Mouse (Mus musculus) kidney, embryonic 16.5 days (tissue): ENCODE measurements around the gene Gm14391. TPM values are rescaled to one million over a fixed set of nuclear protein-coding genes. Genes with fewer than 3 reads are reported as not detected.
"Not testable (repeated sequence)": the region's sequence is repeated elsewhere in the genome, so short reads cannot be mapped to it uniquely, and the experiment has no call there.

ENCODE experiments used
- ATAC-seq: fragments of 200-750 bp; cut with Nextera tagmentation; 2 replicates; pipeline ENCODE4 v1.8.0; 2017; ENCODE audit warnings: moderate TSS enrichment; ENCODE audit not compliant: low FRiP score, low TSS enrichment
- H3K27ac ChIP-seq: fragments of 300-500 bp; sonication (generic); 2 replicates; pipeline ENCODE4 v1.5.1; 2014; ENCODE audit warnings: low read length
- H3K27me3 ChIP-seq: fragments of 300-500 bp; sonication (generic); 2 replicates; pipeline ENCODE4 v1.6.1; 2014; ENCODE audit warnings: low read length, control low read depth, mixed read lengths; ENCODE audit not compliant: insufficient read depth
- H3K36me3 ChIP-seq: fragments of 300-500 bp; sonication (generic); 2 replicates; pipeline ENCODE4 v1.6.1; 2014; ENCODE audit warnings: low read length, control low read depth, mixed read lengths; ENCODE audit not compliant: insufficient read depth
- H3K4me1 ChIP-seq: fragments of 300-500 bp; sonication (generic); 2 replicates; pipeline ENCODE4 v1.6.1; 2014; ENCODE audit warnings: low read length, control low read depth, mixed read lengths; ENCODE audit not compliant: insufficient read depth
- H3K4me2 ChIP-seq: fragments of 300-500 bp; sonication (generic); replicated peaks from 2 replicates; pipeline ENCODE4 v1.6.1; 2014; ENCODE audit warnings: low read depth, low read length
- H3K4me3 ChIP-seq: fragments of 300-500 bp; sonication (generic); 2 replicates; pipeline ENCODE4 v1.5.1; 2014; ENCODE audit warnings: mild to moderate bottlenecking, low read length
- H3K9ac ChIP-seq: fragments of 300-500 bp; sonication (generic); replicated peaks from 2 replicates; pipeline ENCODE4 v1.6.1; 2014; ENCODE audit warnings: low read length
- H3K9me3 ChIP-seq: fragments of 300-500 bp; sonication (generic); 2 replicates; pipeline ENCODE4 v1.6.1; 2016; ENCODE audit warnings: low read length, control low read depth
- WGBS: fragments of 180-500 bp; shearing (Covaris S2); extraction: QIAGEN DNeasy Blood & Tissue Kit; methylation state at CpG from one replicate; pipeline ENCODE4 v1.1.7; 2014; 5-methylcytosine and 5-hydroxymethylcytosine counted together
- polyA plus RNA-seq: library from polyadenylated mRNA; unstranded; fragments of >200 nt; fragmentation: Nextera tagmentation; extraction: Ambion mirVana; gene quantifications from 2 replicates; pipeline ENCODE4 v1.2.1, GENCODE M21; 2015

Gene Gm14391
- polyA plus RNA-seq = 5.6 and 8.1 TPM in 2 replicates

- not testable (repeated sequence) for H3K9me3 ChIP-seq, ATAC-seq, H3K4me2 ChIP-seq, H3K36me3 ChIP-seq, H3K4me3 ChIP-seq, H3K9ac ChIP-seq, H3K4me1 ChIP-seq, H3K27ac ChIP-seq, H3K27me3 ChIP-seq
- WGBS = no CpG with 5 or more reads among the region's 7 CpGs
Measured at GRCm38 (mm10) chr2:175206732-175207131, at the start of gene Gm14391. Gm14391 (minus strand) TSS chr2:175206917.

DNA sequence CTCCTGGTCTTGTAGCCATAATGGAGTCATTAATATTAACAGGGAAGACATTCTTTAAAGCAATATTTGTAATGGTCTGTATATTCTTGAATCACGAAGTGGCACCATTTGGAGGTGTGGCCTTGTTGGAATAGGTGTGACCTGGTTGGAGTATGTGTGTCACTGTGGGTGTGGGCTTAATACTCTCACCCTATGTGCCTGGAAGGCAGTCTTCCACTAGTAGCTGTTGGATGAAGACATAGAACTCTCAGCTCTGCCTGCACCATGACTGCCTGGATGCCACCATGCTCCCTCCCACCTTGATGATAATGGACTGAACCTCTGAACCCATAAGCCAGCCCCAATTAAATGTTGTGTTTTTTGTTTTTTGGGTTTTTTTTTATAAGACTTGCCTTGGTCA, 27.7 kb downstream of the Gm14391 start:
- H3K27ac ChIP-seq, H3K36me3 ChIP-seq, H3K4me2 ChIP-seq, ATAC-seq, H3K4me3 ChIP-seq, H3K9me3 ChIP-seq, H3K27me3 ChIP-seq, H3K9ac ChIP-seq, H3K4me1 ChIP-seq: not testable (repeated sequence)
- 45% methylated on average over 1 of the region's 1 CpGs for WGBS

- Histone ChIP-seq H3K36me3 (no peaks in the 10 kb centered on the region), H3K4me1 (no peaks in the 10 kb centered on the region), H3K9ac (no peak overlapping the region), H3K9me3 (no peaks in the 10 kb centered on the region), H3K27ac (no peak overlapping the region), H3K4me2 (no peak overlapping the region), H3K27me3 (no peaks in the 10 kb centered on the region), H3K4me3 (no peak overlapping the region)
- 87% methylated on average over 6 of the region's 6 CpGs for WGBS
- ATAC-seq = no peak
Measured at GRCm38 (mm10) chr2:175176312-175176711, 30.4 kb downstream of the Gm14391 start.

GRCm38 (mm10) chr2:175175401-175176180, 31.1 kb downstream of the Gm14391 start, which contains the start of gene Gm14443:
Gm14443 (minus strand) TSS chr2:175175871.
- H3K27me3 ChIP-seq, H3K4me1 ChIP-seq, H3K4me3 ChIP-seq, H3K9ac ChIP-seq, H3K4me2 ChIP-seq, H3K9me3 ChIP-seq, H3K27ac ChIP-seq, ATAC-seq, H3K36me3 ChIP-seq: not testable (repeated sequence)
- WGBS = 77% methylated on average over 12 of the region's 12 CpGs

- 93% methylated on average over 2 of the region's 2 CpGs for WGBS
Measured at GRCm38 (mm10) chr2:175174058-175174457, 32.7 kb downstream of the Gm14391 start.

DNA sequence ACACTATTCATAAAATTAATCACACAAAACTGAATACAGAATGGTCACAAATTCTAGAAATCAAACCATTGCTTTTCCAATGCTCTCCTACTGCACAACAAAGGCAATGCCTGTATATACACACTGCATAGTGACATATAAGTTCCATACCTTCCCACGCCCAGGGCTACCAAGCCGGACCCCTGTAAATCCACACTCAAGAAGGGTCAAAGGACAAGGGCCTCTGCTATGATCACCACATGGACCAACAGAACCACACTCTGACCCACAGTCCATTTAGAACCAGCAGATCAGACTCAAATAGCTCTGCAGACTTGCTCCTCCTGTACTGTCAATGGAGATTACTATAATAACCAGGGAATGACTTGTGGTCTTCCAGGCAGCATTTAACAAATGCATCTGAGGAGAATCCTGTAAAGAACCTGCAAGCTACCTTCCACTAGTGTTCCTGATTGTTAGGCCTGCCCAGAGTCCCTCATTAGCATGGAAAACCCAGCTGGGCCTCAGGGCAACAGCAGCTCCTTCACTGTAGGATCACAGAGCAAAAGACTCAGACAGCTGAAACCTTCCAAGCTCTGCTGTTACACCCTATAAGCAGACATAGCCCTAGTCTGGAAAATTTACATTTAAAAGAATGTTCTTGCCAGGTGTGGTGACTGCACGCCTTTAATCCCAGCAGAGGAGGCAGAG, 33.7 kb downstream of the Gm14391 start:
- H3K9ac ChIP-seq, H3K4me3 ChIP-seq, H3K27ac ChIP-seq, H3K27me3 ChIP-seq, H3K9me3 ChIP-seq, H3K4me2 ChIP-seq, H3K36me3 ChIP-seq, H3K4me1 ChIP-seq, ATAC-seq: not testable (repeated sequence)
- WGBS = 83% methylated on average over 3 of the region's 3 CpGs

More at GRCm38 (mm10) chr2:175174058-175174457, 32.7 kb downstream of the Gm14391 start:
- H3K4me3 ChIP-seq, H3K9me3 ChIP-seq, H3K36me3 ChIP-seq, H3K27ac ChIP-seq, H3K9ac ChIP-seq, H3K4me1 ChIP-seq, H3K27me3 ChIP-seq, ATAC-seq, H3K4me2 ChIP-seq: not testable (repeated sequence)

GRCm38 (mm10) chr2:175172123-175172522, 34.6 kb downstream of the Gm14391 start:
- Histone ChIP-seq H3K9ac (no peak overlapping the region), H3K4me1 (no peaks in the 10 kb centered on the region), H3K27ac (no peak overlapping the region), H3K36me3 (no peaks in the 10 kb centered on the region), H3K9me3 (no peaks in the 10 kb centered on the region), H3K27me3 (no peaks in the 10 kb centered on the region), H3K4me3 (no peak overlapping the region), H3K4me2 (no peak overlapping the region)
- no peak for ATAC-seq
- 88% methylated on average over 3 of the region's 3 CpGs for WGBS

- not testable (repeated sequence) for ATAC-seq, H3K27me3 ChIP-seq, H3K27ac ChIP-seq, H3K4me3 ChIP-seq, H3K9ac ChIP-seq, H3K4me1 ChIP-seq, H3K36me3 ChIP-seq, H3K4me2 ChIP-seq, H3K9me3 ChIP-seq
- WGBS = 81% methylated on average over 2 of the region's 2 CpGs
Measured at GRCm38 (mm10) chr2:175166870-175167269, 39.8 kb downstream of the Gm14391 start.

DNA sequence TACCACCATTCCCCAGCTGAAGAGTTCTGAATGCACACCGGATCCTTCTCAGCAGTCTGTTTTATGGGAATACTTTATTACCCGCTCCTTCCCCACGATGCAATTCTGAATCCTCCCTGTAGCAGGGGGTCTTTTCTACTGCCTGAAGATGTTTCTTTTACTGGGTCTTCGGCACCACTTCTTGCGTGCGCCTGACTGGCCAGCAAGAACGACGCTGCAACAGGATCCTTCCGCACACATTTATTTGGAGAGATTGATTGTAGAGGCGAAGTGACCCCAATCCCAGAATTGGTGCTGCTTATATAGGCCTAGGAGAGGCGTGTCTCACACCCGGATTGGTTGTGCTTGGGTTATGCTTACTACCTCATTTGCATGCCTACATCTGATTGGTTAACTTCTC, 41.6 kb downstream of the Gm14391 start:
- H3K4me2 ChIP-seq, H3K4me3 ChIP-seq, H3K27ac ChIP-seq, H3K4me1 ChIP-seq, H3K36me3 ChIP-seq, ATAC-seq, H3K9me3 ChIP-seq, H3K9ac ChIP-seq, H3K27me3 ChIP-seq: not testable (repeated sequence)
- 94% methylated on average over 12 of the region's 12 CpGs for WGBS

- H3K27me3 ChIP-seq, H3K4me2 ChIP-seq, H3K27ac ChIP-seq, H3K9ac ChIP-seq, ATAC-seq, H3K36me3 ChIP-seq, H3K4me1 ChIP-seq, H3K4me3 ChIP-seq: not testable (repeated sequence)
- 87% methylated on average over 4 of the region's 4 CpGs for WGBS
- peaks cover 17% of the 10 kb centered on the region for H3K9me3 ChIP-seq
Measured at GRCm38 (mm10) chr2:175161438-175161837, 45.3 kb downstream of the Gm14391 start.
